In genomic region chr13:5862626-5863407, GRCm38 (mm10) we compare ENCODE assay signal across 8 mouse cellular contexts. TPM values are rescaled to one million over a fixed set of nuclear protein-coding genes. Genes with fewer than 3 reads are reported as not detected.
DNase-seq lines count a peak whose midpoint lies in the region; ATAC-seq lines count a peak whose summit lies in the region.

No protein-coding gene starts in this region.

- peak; percentile 26 for DNase-seq in cerebellum, adult 11-12 months
- DNase-seq in cerebellum, postnatal 4 days (ENCODE audit: low spot score in 2 of 2) = no peak
- DNase-seq in Muller cell, postnatal 12 days (ENCODE audit: inconsistent ontology term) = peak; percentile 82
- no peak for DNase-seq in forebrain, embryonic 11.5 days (ENCODE audit: low spot score)
- no peak for DNase-seq in liver, embryonic 11.5 days (ENCODE audit: low spot score)
- DNase-seq in spleen, postnatal 10 days (ENCODE audit: low spot score in 2 of 2) = no peak

- no peak for ATAC-seq in forebrain, embryonic 11.5 days (replicated peaks; ENCODE audit: low FRiP score)
- no peak for ATAC-seq in hindbrain, embryonic 13.5 days (ENCODE audit: low FRiP score)
- no peak for ATAC-seq in liver, embryonic 11.5 days (replicated peaks; ENCODE audit: low FRiP score)
- no peak for ATAC-seq in neural tube, embryonic 13.5 days (ENCODE audit: low read depth)

- peak overlapping the region; percentile 70 for H3K9ac ChIP-seq in forebrain, embryonic 11.5 days (ENCODE audit: low read length)
- H3K9ac ChIP-seq in hindbrain, embryonic 13.5 days = peak overlapping the region; percentile 87
- H3K9ac ChIP-seq in liver, embryonic 11.5 days (ENCODE audit: low read depth, low read length) = peak overlapping the region; percentile 78
- H3K9ac ChIP-seq in neural tube, embryonic 13.5 days = peak overlapping the region; percentile 83

- H3K9me3 ChIP-seq in forebrain, embryonic 11.5 days (ENCODE audit: control insufficient read depth, low read length) = no peaks in the 10 kb centered on the region
- H3K9me3 ChIP-seq in hindbrain, embryonic 13.5 days = no peaks in the 10 kb centered on the region
- no peaks in the 10 kb centered on the region for H3K9me3 ChIP-seq in liver, embryonic 11.5 days (ENCODE audit: control insufficient read depth, low read length)
- no peaks in the 10 kb centered on the region for H3K9me3 ChIP-seq in neural tube, embryonic 13.5 days

- 6% methylated on average over 16 of the region's 16 CpGs for WGBS in forebrain, embryonic 11.5 days
- WGBS in hindbrain, embryonic 13.5 days = 3% methylated on average over 16 of the region's 16 CpGs
- 8% methylated on average over 16 of the region's 16 CpGs for WGBS in liver, embryonic 11.5 days
- 5% methylated on average over 16 of the region's 16 CpGs for WGBS in neural tube, embryonic 13.5 days

- H3K4me1 ChIP-seq in forebrain, embryonic 11.5 days (replicated peaks; ENCODE audit: control insufficient read depth, insufficient read depth, low read length) = no peaks in the 10 kb centered on the region; the same call in 1 of the 2 replicates
- peaks cover 41% of the 10 kb centered on the region for H3K4me1 ChIP-seq in hindbrain, embryonic 13.5 days (replicated peaks)
- peaks cover 5% of the 10 kb centered on the region for H3K4me1 ChIP-seq in liver, embryonic 11.5 days (replicated peaks; ENCODE audit: control insufficient read depth, insufficient read depth, low read length)
- peaks cover 34% of the 10 kb centered on the region for H3K4me1 ChIP-seq in neural tube, embryonic 13.5 days (replicated peaks)

- H3K27me3 ChIP-seq in forebrain, embryonic 11.5 days (ENCODE audit: control insufficient read depth, insufficient read depth, low read length) = no peaks in the 10 kb centered on the region; the same call in 1 of the 2 replicates
- H3K27me3 ChIP-seq in hindbrain, embryonic 13.5 days = no peaks in the 10 kb centered on the region
- no peaks in the 10 kb centered on the region for H3K27me3 ChIP-seq in liver, embryonic 11.5 days (replicated peaks; ENCODE audit: control insufficient read depth, insufficient read depth, low read length)
- H3K27me3 ChIP-seq in neural tube, embryonic 13.5 days = no peaks in the 10 kb centered on the region

- H3K36me3 ChIP-seq in forebrain, embryonic 11.5 days (ENCODE audit: control insufficient read depth, insufficient read depth, low read length) = no peaks in the 10 kb centered on the region; the same call in none of the 2 replicates
- peaks cover 29% of the 10 kb centered on the region for H3K36me3 ChIP-seq in hindbrain, embryonic 13.5 days
- H3K36me3 ChIP-seq in liver, embryonic 11.5 days (ENCODE audit: control insufficient read depth, insufficient read depth, low read length) = peaks cover 22% of the 10 kb centered on the region
- H3K36me3 ChIP-seq in neural tube, embryonic 13.5 days = peaks cover 33% of the 10 kb centered on the region

- H3K27ac ChIP-seq in forebrain, embryonic 11.5 days (ENCODE audit: low read depth, low read length) = no peak overlapping the region
- H3K27ac ChIP-seq in hindbrain, embryonic 13.5 days = peak overlapping the region; percentile 100
- peak overlapping the region; percentile 95 for H3K27ac ChIP-seq in liver, embryonic 11.5 days (ENCODE audit: low read depth, low read length)
- H3K27ac ChIP-seq in neural tube, embryonic 13.5 days (replicated peaks) = peak overlapping the region; percentile 95

- H3K4me2 ChIP-seq in forebrain, embryonic 11.5 days (ENCODE audit: low read depth, low read length, severe bottlenecking) = peak overlapping the region; percentile 54
- H3K4me2 ChIP-seq in hindbrain, embryonic 13.5 days = peak overlapping the region; percentile 68
- H3K4me2 ChIP-seq in liver, embryonic 11.5 days = peak overlapping the region; percentile 76
- peak overlapping the region; percentile 69 for H3K4me2 ChIP-seq in neural tube, embryonic 13.5 days

- peak overlapping the region; percentile 64 for H3K4me3 ChIP-seq in forebrain, embryonic 11.5 days (ENCODE audit: low read depth, low read length)
- H3K4me3 ChIP-seq in hindbrain, embryonic 13.5 days = peak overlapping the region; percentile 68
- H3K4me3 ChIP-seq in liver, embryonic 11.5 days (ENCODE audit: low read depth, low read length) = peak overlapping the region; percentile 75
- peak overlapping the region; percentile 65 for H3K4me3 ChIP-seq in neural tube, embryonic 13.5 days

RNA-seq across cellular contexts. Expression of gene Klf6, which starts 1.5 kb away (rescaled TPM):
- 49.5 and 51.8 TPM in 2 replicates for polyA plus RNA-seq in forebrain, embryonic 11.5 days (2014; fragmentation: Nextera tagmentation; extraction: Ambion mirVana)
- polyA plus RNA-seq in hindbrain, embryonic 13.5 days (2015; fragmentation: Nextera tagmentation; extraction: Ambion mirVana) = 70.1 and 78.1 TPM in 2 replicates
- 25.7 and 31.5 TPM in 2 replicates for polyA plus RNA-seq in liver, embryonic 11.5 days (2014; fragmentation: Nextera tagmentation; extraction: Ambion mirVana)
- polyA plus RNA-seq in neural tube, embryonic 13.5 days (2015; fragmentation: Nextera tagmentation; extraction: Ambion mirVana) = 70.8 and 71.2 TPM in 2 replicates

Comparison
In these comparisons a context has a peak if more than half of its experiments do, and no peak if none do; other contexts are left out.
1. DNase-seq: peak in cerebellum, adult 11-12 months (single experiment) and Muller cell, postnatal 12 days (single experiment); none in cerebellum, postnatal 4 days (0 of 2), forebrain, embryonic 11.5 days (single experiment), liver, embryonic 11.5 days (single experiment) and spleen, postnatal 10 days (0 of 2).
2. Peak in every context shown above with its lines, with median percentiles within 50 percentile points of each other: H3K4me2 ChIP-seq, H3K4me3 ChIP-seq and H3K9ac ChIP-seq.